Mouse (Mus musculus): Measurements from ENCODE around the gene Man2a1.

DNA sequence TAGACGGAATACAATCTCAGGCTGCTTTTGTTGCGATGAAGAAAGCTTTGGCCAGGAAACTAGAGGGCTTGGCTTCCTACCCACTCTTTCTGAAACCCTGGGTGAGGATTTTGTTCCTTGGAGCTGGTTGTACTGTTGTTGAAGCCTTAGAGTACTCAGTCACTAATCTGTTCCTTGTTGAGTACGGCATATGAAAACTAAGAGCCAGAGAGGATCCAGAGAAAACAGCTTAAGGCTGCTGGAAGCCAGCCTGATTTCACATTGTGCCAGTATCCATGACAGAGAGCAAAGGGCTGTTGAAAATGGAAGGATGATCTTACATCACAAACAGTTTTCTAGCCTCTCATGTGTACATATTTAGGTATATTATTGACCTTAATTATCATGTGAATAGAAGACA, 7.7 kb upstream of the Man2a1 start:
- TF ChIP-seq MAX (IDR thresholded peaks at IDR 0.05) (no peak), CTCF (IDR thresholded peaks at IDR 0.05; ENCODE audit: control insufficient read depth, insufficient read depth, insufficient read length) (no peak), MYOG (IDR thresholded peaks at IDR 0.05; ENCODE audit: control insufficient read depth, extremely low read depth, insufficient read length) (no peak), CEBPB (IDR thresholded peaks at IDR 0.05; ENCODE audit: low read depth) (no peak), USF1 (IDR thresholded peaks at IDR 0.05; ENCODE audit: low read depth) (no peak)

Measured in C2C12 (cell line).